Mouse (Mus musculus) brown adipose tissue, adult 24 weeks (tissue): Measurements from ENCODE around the gene Cpsf7. TPM values are rescaled to one million over a fixed set of nuclear protein-coding genes. Genes with fewer than 3 reads are reported as not detected.

ENCODE experiments used
- H3K27ac ChIP-seq: fragments of 200-500 bp; replicated peaks from 2 replicates; pipeline ENCODE4 v1.5.1; 2012; ENCODE audit warnings: low read depth, mild to moderate bottlenecking, low read length
- H3K4me1 ChIP-seq: fragments of 200-500 bp; 2 replicates; pipeline ENCODE4 v1.6.1; 2012; ENCODE audit warnings: low read length, mixed read lengths; ENCODE audit not compliant: control insufficient read depth, insufficient read depth, insufficient read length
- H3K4me3 ChIP-seq: fragments of 200-500 bp; 2 replicates; pipeline ENCODE4 v1.5.1; 2012; ENCODE audit warnings: low read depth, mild to moderate bottlenecking, low read length, moderate library complexity; ENCODE audit not compliant: insufficient read depth
- polyA plus RNA-seq: library from polyadenylated mRNA; stranded (reverse); fragments of >200 nt; gene quantifications from 2 replicates; pipeline ENCODE4 v1.2.4, GENCODE M21; 2012; ENCODE audit not compliant: missing spikeins, insufficient read depth, insufficient read length

Gene Cpsf7
- polyA plus RNA-seq, 1 experiment: 18.6 TPM

DNA sequence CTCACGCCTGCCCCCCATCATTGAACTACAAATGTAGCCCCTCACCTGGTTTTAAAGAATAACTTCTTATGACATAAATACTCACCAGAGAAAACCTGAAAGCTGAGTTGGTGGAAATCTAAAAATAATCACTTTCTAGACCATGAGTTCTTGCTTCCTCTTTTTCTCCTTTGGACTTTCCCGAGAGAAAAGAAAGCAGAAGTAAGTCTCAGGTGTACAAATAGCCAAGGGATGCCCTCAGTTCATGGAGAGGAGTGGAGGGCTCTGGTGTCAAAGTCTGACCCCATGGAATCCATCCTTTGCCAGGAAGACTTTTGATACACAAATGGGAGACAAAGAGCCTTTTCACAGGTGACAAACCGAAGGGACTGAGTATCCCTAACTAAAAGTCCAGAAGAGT, 55.7 kb downstream of the Cpsf7 start:
- H3K4me1 ChIP-seq: peaks cover 3% of the 10 kb centered on the region; the same call in 1 of the 2 replicates
- H3K4me3 ChIP-seq: no peak overlapping the region
- no peak overlapping the region for H3K27ac ChIP-seq

DNA sequence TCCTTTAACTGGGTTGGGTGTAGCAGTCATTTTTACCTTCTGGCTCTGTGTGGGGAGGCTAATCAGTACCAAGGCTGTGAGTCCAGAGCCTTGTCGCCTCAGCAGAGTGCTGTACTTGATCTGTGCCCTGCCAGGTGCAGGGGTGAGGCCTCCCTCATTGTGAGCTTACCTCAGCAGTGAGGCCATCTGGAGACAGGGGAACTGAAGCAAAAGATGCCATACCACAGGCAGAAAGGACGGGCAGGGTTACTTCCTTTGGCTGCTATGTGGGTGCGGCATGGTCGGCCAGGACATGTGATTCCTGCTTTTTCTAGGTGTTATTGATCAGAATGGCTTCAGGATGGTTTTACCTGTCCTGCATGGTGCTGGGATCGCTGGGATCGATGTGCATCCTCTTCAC, 56.9 kb downstream of the Cpsf7 start:
- no peak overlapping the region for H3K27ac ChIP-seq
- H3K4me3 ChIP-seq: no peak overlapping the region
- H3K4me1 ChIP-seq: peaks cover 3% of the 10 kb centered on the region; the same call in 1 of the 2 replicates

DNA sequence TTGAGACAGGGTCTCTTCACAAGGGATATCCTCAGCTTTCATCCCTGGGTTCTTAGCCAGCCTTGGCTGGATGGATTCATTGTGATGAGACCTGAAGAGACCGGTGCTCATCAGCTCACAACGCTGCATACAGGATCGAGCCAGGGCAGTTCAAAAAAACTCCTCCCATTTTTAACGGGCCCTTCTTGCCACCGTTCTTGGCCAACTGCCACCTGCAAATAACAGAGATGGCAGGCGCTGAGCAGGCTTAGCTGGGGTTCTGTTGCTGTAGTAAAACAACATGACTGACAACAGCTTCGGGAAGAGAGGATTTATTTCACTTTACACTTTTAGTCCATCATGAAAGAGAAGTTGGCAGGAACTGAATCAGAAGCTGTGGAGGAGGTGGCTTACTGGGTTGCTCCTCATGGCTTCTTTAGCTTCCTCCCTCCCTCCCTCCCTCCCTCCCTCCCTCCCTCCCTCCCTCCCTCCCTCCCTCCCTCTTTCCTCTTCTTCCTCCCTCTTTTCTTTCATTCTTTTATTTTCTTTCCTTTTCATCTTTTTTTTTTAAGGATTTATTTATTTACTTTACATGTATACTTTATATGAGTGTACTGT, 58.6 kb downstream of the Cpsf7 start:
- no peaks in the 10 kb centered on the region for H3K4me1 ChIP-seq
- no peak overlapping the region for H3K27ac ChIP-seq
- H3K4me3 ChIP-seq: no peak overlapping the region

DNA sequence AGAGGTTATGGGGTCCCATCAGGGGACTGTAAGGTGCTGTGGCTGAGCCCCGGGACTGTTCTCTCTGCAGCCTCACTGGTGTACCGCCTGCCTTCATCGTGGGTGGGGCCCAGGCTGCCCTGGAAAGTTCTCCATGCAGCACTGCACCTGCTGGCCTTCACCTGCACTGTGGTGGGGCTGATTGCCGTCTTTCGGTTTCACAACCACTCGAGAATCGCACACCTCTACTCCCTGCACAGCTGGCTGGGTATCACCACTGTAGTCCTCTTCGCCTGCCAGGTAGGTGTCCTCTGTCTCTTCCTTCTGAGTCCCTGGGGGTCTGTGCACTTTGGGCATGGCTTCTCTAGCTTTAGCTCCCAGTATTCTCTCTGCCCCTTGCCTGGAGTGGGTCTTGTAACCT, 60.0 kb downstream of the Cpsf7 start:
- H3K4me3 ChIP-seq: no peak overlapping the region
- no peaks in the 10 kb centered on the region for H3K4me1 ChIP-seq
- H3K27ac ChIP-seq: no peak overlapping the region

DNA sequence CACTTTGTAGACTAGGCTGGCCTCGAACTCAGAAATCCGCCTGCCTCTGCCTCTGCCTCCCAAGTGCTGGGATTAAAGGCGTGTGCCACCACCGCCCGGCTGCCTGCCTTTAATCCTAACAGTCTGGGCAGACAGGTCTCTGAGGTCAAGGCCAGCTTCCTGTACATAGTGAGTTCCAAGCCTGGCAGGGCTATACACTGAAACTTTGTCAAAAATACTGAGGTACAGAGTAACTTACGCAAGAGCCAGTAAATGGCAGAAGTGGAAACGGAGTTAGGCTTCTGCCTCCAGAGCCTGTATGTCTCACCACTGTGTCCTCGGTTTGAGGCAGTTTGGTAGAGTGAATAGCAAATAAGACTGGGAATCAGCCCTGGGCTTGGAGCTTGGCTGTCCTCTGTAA, 62.2 kb downstream of the Cpsf7 start:
- H3K27ac ChIP-seq: no peak overlapping the region
- no peak overlapping the region for H3K4me3 ChIP-seq
- H3K4me1 ChIP-seq: no peaks in the 10 kb centered on the region

DNA sequence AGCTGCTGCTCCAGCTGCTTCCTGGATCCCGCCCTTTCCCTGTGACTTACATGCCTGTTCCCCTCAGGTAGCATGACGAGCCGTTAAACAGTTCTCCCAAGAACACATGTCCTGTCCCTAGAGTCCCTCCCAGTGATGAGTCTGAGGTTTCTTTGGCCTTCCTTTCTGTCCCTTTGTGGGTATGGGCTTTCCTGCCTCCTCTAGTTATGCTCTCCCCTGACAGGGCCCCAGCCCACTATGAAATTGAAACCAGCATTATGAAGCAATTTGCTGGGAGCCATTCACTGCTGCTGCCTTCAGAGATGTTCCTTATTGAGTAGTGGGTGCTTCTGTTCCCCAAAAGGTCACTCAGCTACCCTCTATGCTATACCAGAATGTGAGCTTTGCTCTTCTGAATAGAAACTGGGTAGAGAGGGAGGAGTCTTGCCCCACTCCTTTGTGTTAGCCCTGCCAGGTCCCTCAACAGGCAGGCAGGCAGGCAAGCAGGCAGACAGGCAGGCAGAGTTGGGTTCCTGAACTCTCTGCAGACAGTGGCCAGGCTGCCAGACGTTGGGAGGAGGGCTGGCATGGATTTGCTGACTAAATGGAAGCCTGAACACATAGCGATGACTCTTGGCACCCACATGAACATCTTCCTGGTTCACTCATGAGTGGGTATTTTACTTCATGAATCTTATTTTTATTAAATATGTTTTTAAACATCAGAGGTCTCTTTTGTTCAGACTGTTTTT, 64.2 kb downstream of the Cpsf7 start:
- Histone ChIP-seq H3K4me1 (no peaks in the 10 kb centered on the region), H3K27ac (no peak overlapping the region), H3K4me3 (no peak overlapping the region)

DNA sequence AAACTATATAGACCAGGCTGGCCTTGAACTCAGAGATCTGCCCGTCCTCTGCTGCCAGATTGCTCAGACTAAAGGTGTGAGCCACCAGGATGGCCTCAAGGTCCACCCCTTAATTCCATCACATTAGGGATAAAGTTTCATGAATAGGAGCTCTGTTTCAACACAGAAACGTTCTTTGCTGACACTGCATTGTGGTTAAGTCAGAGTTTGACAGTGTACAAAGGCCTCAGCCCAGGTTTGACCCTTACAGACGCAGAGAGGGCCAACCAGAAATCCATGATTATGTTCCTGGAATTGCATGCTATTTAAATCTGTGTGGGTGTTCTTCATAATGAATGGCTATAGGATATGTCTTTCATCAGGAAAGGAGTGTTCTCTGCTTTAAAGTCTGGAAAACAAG, 65.2 kb downstream of the Cpsf7 start:
- Histone ChIP-seq H3K4me3 (no peak overlapping the region), H3K27ac (no peak overlapping the region), H3K4me1 (no peaks in the 10 kb centered on the region)

DNA sequence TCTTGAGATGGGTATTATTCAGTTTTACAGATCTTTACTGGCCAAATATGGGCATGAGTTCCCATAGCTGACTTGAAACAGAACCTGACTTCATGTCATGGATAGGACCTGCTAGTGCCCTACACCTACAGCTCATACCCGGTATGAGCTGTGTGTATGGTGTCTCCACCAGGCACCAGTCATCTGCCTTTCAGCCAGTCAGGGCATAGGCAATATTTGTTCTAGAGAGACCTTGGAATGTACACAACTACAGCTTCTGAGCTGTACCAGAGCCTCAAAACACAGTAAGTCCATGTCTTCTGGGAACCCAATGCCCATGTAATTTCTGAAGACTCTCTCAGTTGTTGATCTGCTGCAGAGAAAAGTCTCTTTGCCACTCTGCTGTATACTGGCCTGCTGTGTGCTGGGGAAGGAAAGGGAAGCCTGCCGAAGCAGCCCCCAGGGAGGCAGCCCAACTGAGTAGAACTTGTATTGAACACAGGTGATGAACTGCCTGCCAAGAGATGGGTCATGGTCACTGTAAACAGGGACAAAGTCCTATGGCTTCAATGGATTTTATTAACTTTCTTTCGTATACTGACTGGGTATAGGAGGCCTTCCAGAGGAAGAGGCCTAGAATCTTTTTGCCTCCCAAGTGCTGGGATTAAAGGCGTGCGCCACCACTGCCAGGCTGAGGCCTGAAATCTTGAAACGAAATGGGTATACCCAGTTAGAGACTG, 66.8 kb downstream of the Cpsf7 start:
- Histone ChIP-seq H3K27ac (no peak overlapping the region), H3K4me1 (no peaks in the 10 kb centered on the region), H3K4me3 (no peak overlapping the region)

Other genes with a start within 250 kb of the Cpsf7 start
- gene Dagla, start 220.4 kb upstream of the Cpsf7 start, polyA plus RNA-seq: 11.9 and 14.2 TPM in 2 replicates
- gene Syt7, start 136.2 kb upstream of the Cpsf7 start, polyA plus RNA-seq: 2.3 TPM in 2 replicates
- gene Lrrc10b, start 67.8 kb upstream of the Cpsf7 start, polyA plus RNA-seq: not detected in 2 replicates
- gene Ppp1r32, start 42.3 kb upstream of the Cpsf7 start, polyA plus RNA-seq: not detected in 2 replicates
- 57.1 and 65.5 TPM in 2 replicates for gene Sdhaf2, start 876 bp downstream of the Cpsf7 start, polyA plus RNA-seq
- 11.0 and 15.9 TPM in 2 replicates for gene Tmem216, start 31.0 kb downstream of the Cpsf7 start, polyA plus RNA-seq
- gene Cyb561a3, start 51.9 kb downstream of the Cpsf7 start, polyA plus RNA-seq: 7.2 TPM in 2 replicates
- 5.0 and 6.6 TPM in 2 replicates for gene Tmem138, start 52.1 kb downstream of the Cpsf7 start, polyA plus RNA-seq
- 89.1 and 92.5 TPM in 2 replicates for gene Ddb1, start 80.1 kb downstream of the Cpsf7 start, polyA plus RNA-seq
- gene Tkfc, start 80.4 kb downstream of the Cpsf7 start, polyA plus RNA-seq: 8.0 and 11.4 TPM in 2 replicates
- gene Vwce, start 108.9 kb downstream of the Cpsf7 start, polyA plus RNA-seq: not detected in 2 replicates
- gene Pga5, start 152.8 kb downstream of the Cpsf7 start, polyA plus RNA-seq: not detected in 2 replicates
- 8.5 and 10.1 TPM in 2 replicates for gene Vps37c, start 163.5 kb downstream of the Cpsf7 start, polyA plus RNA-seq
- gene Cd5, start 213.7 kb downstream of the Cpsf7 start, polyA plus RNA-seq: not detected in 2 replicates